Mouse (Mus musculus): Measurements from ENCODE around the gene Bcl2. TPM values are rescaled to one million over a fixed set of nuclear protein-coding genes. Genes with fewer than 3 reads are reported as not detected.

Gene Bcl2
- polyA plus RNA-seq, 1 experiment = 1.2 TPM

DNA sequence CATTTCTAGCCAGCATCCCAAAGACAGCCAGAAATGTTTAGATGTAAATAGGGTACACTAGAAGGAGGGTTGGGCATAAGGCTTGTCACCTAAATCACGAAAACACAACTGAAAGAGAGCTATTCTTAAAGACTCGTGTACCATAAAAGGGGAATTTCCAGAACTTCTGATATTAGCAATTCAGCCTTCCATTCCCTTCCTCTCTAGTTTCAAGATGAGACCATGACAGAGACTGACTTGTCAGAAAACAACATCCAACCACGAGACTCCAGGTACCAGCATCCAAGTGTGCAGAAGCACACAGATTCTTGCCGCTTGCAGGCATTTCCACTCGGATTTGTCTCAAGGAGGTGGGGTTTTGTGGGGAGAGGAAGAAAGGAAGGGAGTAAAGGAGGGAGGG, 146.6 kb downstream of the Bcl2 start:
- DNase-seq (ENCODE audit: low read depth, low spot score) = no peak
- WGBS = 75% methylated on average over 5 of the region's 5 CpGs

- no peak for DNase-seq (ENCODE audit: low read depth, low spot score)
- 33% methylated on average over 6 of the region's 6 CpGs for WGBS
These were observed 147.7 kb downstream of the Bcl2 start for GRCm38 (mm10) chr1:106566120-106567086.

GRCm38 (mm10) chr1:106565238-106565637, 148.8 kb downstream of the Bcl2 start:
- no peak for DNase-seq (ENCODE audit: low read depth, low spot score)
- 79% methylated on average over 4 of the region's 4 CpGs for WGBS

GRCm38 (mm10) chr1:106564436-106564835, 149.6 kb downstream of the Bcl2 start:
- DNase-seq (ENCODE audit: low read depth, low spot score) = no peak
- 93% methylated on average over 1 of the region's 1 CpGs for WGBS

- 92% methylated on average over 3 of the region's 3 CpGs for WGBS
These were observed 151.3 kb downstream of the Bcl2 start for GRCm38 (mm10) chr1:106562751-106563150.

DNA sequence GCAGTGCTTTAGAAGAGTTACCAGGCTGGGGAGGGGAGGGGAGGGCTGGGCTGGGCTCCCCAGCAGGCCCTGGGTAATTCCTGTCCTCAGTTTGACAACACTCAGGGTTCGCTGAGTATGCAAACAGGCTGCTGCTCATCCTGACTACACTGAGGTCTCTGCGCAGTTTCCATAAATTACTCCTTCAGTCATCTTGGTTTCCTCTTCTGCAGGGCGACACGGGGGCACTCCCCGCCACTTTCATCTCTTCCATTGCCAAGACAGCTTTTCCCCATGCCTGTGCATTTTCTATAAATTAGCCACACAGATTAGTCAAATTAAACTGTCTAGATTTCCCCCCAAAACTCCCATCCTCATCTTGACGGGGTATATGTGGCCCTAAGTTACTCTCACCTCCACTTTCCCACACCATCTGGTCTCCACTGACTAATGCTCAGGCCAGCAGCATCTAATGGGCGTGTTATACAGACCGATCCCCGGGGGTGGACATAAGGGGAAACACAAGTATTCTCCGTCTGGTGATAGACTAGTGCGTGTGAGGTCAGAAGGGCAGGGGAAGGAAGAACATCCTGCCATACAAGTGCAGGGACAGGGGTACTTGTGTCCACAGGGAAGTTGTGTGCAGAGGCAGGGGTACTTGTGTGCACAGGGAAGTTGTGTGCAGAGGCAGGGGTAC, 152.9 kb downstream of the Bcl2 start:
- WGBS = 81% methylated on average over 11 of the region's 11 CpGs
- DNase-seq (ENCODE audit: low read depth, low spot score) = no peak

More at GRCm38 (mm10) chr1:106562751-106563150, 151.3 kb downstream of the Bcl2 start:
- DNase-seq (ENCODE audit: low read depth, low spot score) = no peak

- DNase-seq (ENCODE audit: low read depth, low spot score) = no peak
- WGBS = 59% methylated on average over 3 of the region's 3 CpGs
These were observed 154.0 kb downstream of the Bcl2 start for GRCm38 (mm10) chr1:106560105-106560504.

DNA sequence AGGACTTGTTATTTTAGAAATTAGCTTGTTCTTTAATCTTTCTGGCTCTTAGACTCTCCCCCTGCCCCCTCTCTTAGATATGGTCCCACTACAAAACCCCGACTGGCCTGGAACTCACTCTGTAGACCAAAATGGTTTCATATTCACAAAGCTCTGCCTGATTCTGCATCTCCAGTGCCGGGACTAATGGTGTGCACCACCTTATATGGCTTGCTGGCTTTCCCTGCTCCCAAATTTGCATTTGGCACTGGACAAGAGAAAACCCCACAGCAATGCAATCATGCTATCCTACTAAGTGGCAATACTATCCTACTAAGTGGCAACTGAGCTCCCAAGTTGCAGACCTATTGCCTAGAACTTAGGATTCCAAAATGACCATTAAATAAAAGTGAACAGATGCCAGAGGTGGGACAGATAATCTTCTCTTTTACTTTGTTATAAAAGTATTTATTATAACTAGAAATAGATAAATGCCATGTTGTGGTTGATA, 154.9 kb downstream of the Bcl2 start:
- no peak for DNase-seq (ENCODE audit: low read depth, low spot score)
- WGBS = 84% methylated on average over 2 of the region's 2 CpGs

GRCm38 (mm10) chr1:106555498-106556168, 158.4 kb downstream of the Bcl2 start:
- WGBS = 83% methylated on average over 9 of the region's 9 CpGs
- DNase-seq (ENCODE audit: low read depth, low spot score) = no peak

- no peak for DNase-seq (ENCODE audit: low read depth, low spot score)
- WGBS = 75% methylated on average over 8 of the region's 8 CpGs
These were observed 159.9 kb downstream of the Bcl2 start for GRCm38 (mm10) chr1:106553846-106554802.

GRCm38 (mm10) chr1:106552856-106553255, 161.2 kb downstream of the Bcl2 start:
- WGBS = 76% methylated on average over 7 of the region's 7 CpGs
- DNase-seq (ENCODE audit: low read depth, low spot score) = no peak

GRCm38 (mm10) chr1:106550580-106550979, 163.5 kb downstream of the Bcl2 start:
- WGBS = 92% methylated on average over 3 of the region's 3 CpGs
- DNase-seq (ENCODE audit: low read depth, low spot score) = no peak

GRCm38 (mm10) chr1:106549025-106549424, 165.0 kb downstream of the Bcl2 start:
- no peak for DNase-seq (ENCODE audit: low read depth, low spot score)
- WGBS = 73% methylated on average over 5 of the region's 5 CpGs

DNA sequence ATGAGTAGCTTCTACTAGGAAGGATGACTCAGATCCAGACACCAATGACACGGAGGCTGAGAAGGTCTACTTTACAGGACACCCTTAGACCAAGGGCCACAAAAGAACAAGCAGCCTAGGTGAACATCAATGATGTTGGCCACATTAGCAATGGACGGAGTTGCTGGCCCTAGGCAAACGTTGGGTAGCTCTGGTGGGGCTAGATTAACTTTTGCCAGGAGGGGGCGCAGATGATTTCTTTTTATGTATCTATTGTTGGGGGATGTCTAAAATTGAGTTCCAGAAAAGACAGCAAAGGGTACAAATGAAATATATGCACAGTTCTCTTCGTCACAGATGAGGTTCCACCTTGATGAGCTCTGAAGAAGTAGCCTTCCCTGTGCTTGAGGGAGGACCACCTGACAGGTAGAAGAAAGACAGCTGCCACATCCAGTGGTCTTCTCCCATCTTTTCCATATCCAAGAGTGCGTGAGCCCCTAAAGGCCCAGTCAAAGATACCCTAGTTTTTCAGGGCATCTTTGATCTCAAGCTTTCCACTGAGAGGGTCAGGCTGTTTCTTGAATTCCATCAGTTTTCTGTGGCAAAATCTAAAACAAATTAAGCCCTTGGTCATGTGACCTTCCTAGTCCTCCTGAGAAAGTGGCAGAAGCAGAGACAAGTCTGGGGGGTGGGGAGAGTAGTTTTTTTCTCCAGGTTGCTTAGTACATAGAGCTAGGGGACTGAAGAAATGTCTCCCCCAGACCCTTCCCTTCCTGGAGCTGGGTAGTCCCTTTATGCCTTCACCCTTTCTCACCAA, 169.1 kb downstream of the Bcl2 start:
- DNase-seq (ENCODE audit: low read depth, low spot score) = no peak
- 61% methylated on average over 6 of the region's 6 CpGs for WGBS

- 40% methylated on average over 5 of the region's 5 CpGs for WGBS
These were observed 171.3 kb downstream of the Bcl2 start for GRCm38 (mm10) chr1:106542731-106543130.

GRCm38 (mm10) chr1:106541851-106542250, 172.2 kb downstream of the Bcl2 start:
- no peak for DNase-seq (ENCODE audit: low read depth, low spot score)
- WGBS = 91% methylated on average over 8 of the region's 8 CpGs

More at GRCm38 (mm10) chr1:106542731-106543130, 171.3 kb downstream of the Bcl2 start:
- no peak for DNase-seq (ENCODE audit: low read depth, low spot score)

GRCm38 (mm10) chr1:106540130-106540529, 173.9 kb downstream of the Bcl2 start:
- 88% methylated on average over 3 of the region's 3 CpGs for WGBS
- DNase-seq (ENCODE audit: low read depth, low spot score) = no peak

DNA sequence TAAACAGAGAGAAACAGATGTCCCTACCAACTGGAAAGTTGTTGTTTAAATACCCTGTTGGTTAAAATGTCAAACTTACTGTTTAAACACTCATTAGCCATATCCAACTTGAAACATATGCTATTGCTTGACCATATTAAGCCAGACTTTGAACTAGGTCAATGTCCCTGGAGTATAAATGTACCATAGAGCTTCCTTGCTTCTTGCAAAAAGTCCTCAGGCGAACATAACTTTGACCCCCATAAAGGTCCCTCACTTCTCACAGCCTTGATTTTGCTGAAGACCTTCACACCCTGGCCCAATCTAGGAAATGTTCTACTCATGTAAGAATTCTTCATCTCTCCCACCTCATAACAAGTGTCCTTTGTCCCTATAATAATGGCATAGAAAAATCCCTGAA, 175.0 kb downstream of the Bcl2 start:
- WGBS = 89% methylated on average over 1 of the region's 1 CpGs

More for the DNA sequence above, 175.0 kb downstream of the Bcl2 start:
- no peak for DNase-seq (ENCODE audit: low read depth, low spot score)

Data from large intestine, adult 2 months (tissue).